Mouse (Mus musculus) myocyte (in vitro differentiated cells): ENCODE results near the gene Eef1akmt2.

Experiments
- CEBPB ChIP-seq: IDR thresholded peaks from 2 replicates; pipeline ENCODE4 v1.6.1; 2011; ENCODE audit warnings: mild to moderate bottlenecking, moderate library complexity; ENCODE audit not compliant: poor library complexity, insufficient read depth, severe bottlenecking
- E2F4 ChIP-seq: IDR thresholded peaks from one replicate; pipeline ENCODE4 v1.6.1; 2011; ENCODE audit warnings: mild to moderate bottlenecking, control low read depth, moderate library complexity; ENCODE audit not compliant: insufficient read depth
- MAX ChIP-seq: IDR thresholded peaks from one replicate; pipeline ENCODE4 v1.6.1; 2011; ENCODE audit warnings: low read depth, mild to moderate bottlenecking, control low read depth
- MYOD1 ChIP-seq, 3 experiments: IDR thresholded peaks; one replicate each; pipeline ENCODE4 v1.6.1; 2011; ENCODE audit warnings: control low read depth in 2 of 3, low read depth in 2 of 3, mild to moderate bottlenecking in 2 of 3, moderate library complexity in 1 of 3; ENCODE audit not compliant: insufficient read length in 2 of 3, control insufficient read depth in 1 of 3
- MYOG ChIP-seq, 3 experiments: IDR thresholded peaks; one replicate each; pipeline ENCODE4 v1.6.1; 2011; ENCODE audit warnings: control low read depth in 2 of 3, low read depth in 2 of 3, mild to moderate bottlenecking in 2 of 3; ENCODE audit not compliant: insufficient read length in 2 of 3, control insufficient read depth in 1 of 3, insufficient read depth in 1 of 3
- POLR2A ChIP-seq: IDR thresholded peaks from one replicate; pipeline ENCODE4 v1.6.1; 2011; ENCODE audit warnings: low read depth, mild to moderate bottlenecking, control low read depth, moderate library complexity; ENCODE audit not compliant: insufficient read length
- POLR2AphosphoS2 ChIP-seq: IDR thresholded peaks from one replicate; pipeline ENCODE4 v1.6.1; 2011; ENCODE audit warnings: low read depth, control low read depth; ENCODE audit not compliant: insufficient read length
- REST ChIP-seq: IDR thresholded peaks from one replicate; pipeline ENCODE4 v1.6.1; 2011; ENCODE audit warnings: mild to moderate bottlenecking, control low read depth, moderate library complexity; ENCODE audit not compliant: insufficient read depth, insufficient read length
- SRF ChIP-seq: IDR thresholded peaks from one replicate; pipeline ENCODE4 v1.6.1; 2011; ENCODE audit warnings: low read depth; ENCODE audit not compliant: control insufficient read depth, insufficient read length
- TCF12 ChIP-seq: IDR thresholded peaks from one replicate; pipeline ENCODE4 v1.6.1; 2011; ENCODE audit warnings: mild to moderate bottlenecking, control low read depth; ENCODE audit not compliant: poor library complexity, insufficient read depth, severe bottlenecking
- TCF3 ChIP-seq: IDR thresholded peaks from one replicate; pipeline ENCODE4 v1.6.1; 2011; ENCODE audit warnings: low read depth, control low read depth; ENCODE audit not compliant: insufficient read length
- USF1 ChIP-seq: IDR thresholded peaks from one replicate; pipeline ENCODE4 v1.6.1; 2011; ENCODE audit warnings: low read depth, mild to moderate bottlenecking, control low read depth, moderate library complexity

- no peak for TF ChIP-seq USF1
- TF ChIP-seq MYOG (IDR thresholded peaks at IDR 0.05; ENCODE audit: control insufficient read depth in 1 of 3, insufficient read depth in 1 of 3, insufficient read length in 2 of 3, low read depth in 2 of 3) = peak in 2 of 3 experiments; percentile 20 to 48
- TF ChIP-seq POLR2A = no peak
- TF ChIP-seq MAX = no peak
- TF ChIP-seq MYOD1 (IDR thresholded peaks at IDR 0.05; ENCODE audit: control insufficient read depth in 1 of 3, insufficient read length in 2 of 3, low read depth in 2 of 3) = peak in 1 of 3 experiments; percentile 26
- no peak for TF ChIP-seq SRF
- no peak for TF ChIP-seq TCF12
- no peak for TF ChIP-seq E2F4
- no peak for TF ChIP-seq CEBPB
- no peak for TF ChIP-seq POLR2AphosphoS2
- no peak for TF ChIP-seq TCF3
- TF ChIP-seq REST = no peak
Observed at GRCm38 (mm10) chr7:132790447-132791219, 61.8 kb downstream of the Eef1akmt2 start.
